Mouse (Mus musculus): ENCODE data around the gene Kyat3.
"Not testable (repeated sequence)": the region's sequence is repeated elsewhere in the genome, so short reads cannot be mapped to it uniquely, and the experiment has no call there.

Kyat3 gene

DNA sequence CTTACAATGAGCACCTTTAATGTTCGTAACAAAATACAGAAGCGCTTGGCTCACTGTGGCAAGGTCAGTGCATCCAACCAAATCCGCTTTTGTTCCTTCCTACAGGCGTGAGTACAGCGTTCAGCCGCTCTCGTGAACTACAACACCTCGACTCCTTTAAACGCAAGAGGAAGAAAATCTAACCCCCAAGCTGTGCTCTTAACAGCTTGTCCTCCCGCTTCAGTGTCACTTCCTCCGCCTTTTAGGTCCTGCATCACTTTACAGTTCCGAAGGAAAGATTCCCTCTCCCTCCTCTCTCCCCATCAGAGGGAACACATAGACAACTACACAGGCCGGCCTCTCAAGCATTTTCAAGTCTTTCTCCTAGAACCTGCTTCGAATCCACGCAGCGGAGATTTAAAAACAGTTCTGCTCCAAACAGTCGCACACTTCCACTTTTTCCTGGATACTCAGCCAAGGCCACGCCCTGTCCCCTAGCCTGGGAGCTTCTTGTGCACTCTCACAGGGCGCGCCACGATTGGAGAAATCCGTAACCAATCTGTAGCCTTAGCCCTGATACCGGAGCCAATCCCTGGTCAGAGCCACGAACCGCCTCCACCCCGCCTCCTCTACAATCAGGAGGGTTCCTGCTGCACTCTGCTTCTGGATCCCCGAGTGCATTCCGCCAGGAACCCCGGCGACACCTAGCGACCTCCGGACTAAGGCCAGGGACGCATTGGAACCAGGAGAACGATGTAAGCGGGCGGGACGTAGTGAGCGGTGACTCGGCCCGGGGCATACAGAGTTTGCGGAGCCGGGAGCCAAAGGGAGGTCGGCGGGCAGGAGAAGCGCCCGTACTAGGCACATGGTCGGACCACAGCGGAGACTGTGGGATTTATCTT lies at the start of gene Kyat3:
Kyat3 (plus strand) TSS at position 610 of the 881 bp plus-strand sequence.
- DNase-seq (ENCODE audit: low read depth, low spot score): peak; percentile 99

DNA sequence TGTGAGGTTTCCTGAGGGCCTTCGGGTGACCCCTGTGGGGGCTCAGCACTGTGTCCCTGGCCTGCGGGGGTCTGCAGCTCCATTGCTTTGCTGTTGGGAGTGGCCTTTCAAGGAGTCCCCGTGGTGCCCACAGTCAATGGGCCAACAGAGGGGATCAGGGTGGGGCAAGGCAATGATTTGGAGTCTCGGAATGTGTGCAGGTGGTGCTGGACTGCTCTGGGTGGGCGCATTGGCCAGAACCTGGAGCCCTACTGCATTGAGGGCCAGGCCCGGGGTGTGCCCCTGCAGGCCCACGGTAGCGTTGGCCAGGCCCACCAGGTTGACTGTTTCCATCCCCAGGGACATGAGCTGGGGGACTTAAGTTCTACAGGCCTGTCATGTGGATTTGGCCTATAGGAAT lies 36.1 kb upstream of the Kyat3 start:
- no peak for DNase-seq (ENCODE audit: low read depth, low spot score)

DNA sequence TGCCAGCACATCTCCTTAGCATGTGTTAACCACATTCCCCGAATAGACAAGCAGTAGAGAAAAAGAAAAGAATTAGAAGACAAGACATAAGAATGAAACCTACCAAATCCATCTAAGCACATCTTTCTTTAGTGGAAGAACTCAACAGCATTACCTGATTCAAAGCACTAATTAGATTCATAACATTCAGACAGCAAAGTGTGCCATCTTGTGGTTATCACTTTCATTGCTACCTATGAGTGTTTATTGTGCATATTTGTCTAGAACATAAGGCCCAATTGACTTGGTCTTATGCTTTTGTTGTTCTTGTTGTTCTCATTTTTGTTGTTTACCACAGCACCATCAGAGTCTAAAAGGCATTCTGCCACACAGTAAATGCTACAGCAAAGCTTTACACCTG lies 26.2 kb upstream of the Kyat3 start:
- DNase-seq (ENCODE audit: low read depth, low spot score): no peak

DNA sequence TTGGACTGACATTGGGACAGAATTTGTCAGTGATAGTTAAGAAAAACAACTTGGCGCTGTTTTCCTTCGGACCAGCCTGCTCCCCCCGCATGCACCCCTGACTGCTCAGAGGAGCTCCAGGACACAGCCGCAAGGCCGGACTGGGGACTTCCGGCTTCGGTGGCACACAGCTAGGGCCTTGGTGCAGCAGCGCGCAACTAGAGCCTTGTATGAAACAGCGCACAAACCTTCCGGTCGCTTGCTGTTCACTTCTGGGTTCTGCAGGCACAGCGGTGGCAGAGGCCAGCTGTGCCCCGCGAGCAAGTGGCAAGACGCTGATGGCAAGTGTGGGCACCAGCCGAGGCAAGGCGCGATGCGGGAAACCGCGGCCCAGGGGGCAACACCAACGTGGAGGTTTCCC lies 12.9 kb upstream of the Kyat3 start:
- DNase-seq (ENCODE audit: low read depth, low spot score): peak; percentile 60

DNA sequence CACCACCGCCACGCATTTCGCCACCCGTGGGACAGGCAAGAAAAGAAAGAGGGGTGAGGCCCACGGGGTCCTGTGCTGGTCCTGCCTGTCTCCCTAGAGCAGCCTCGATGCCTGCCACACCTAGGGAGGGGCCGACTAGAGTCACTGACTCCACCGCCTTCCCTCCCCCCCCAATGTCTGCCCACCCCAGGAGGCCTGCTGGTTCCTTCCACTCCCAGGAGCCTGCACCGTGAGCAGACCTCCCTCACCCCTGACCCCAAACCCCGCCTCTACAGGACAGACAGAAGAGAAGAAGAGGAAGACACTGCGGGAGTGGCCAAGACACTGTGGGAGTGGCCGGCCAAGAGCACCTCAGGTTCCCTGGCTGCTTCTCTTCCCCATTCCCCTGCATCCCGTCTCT lies 12.5 kb upstream of the Kyat3 start:
- peak; percentile 88 for DNase-seq (ENCODE audit: low read depth, low spot score)

DNA sequence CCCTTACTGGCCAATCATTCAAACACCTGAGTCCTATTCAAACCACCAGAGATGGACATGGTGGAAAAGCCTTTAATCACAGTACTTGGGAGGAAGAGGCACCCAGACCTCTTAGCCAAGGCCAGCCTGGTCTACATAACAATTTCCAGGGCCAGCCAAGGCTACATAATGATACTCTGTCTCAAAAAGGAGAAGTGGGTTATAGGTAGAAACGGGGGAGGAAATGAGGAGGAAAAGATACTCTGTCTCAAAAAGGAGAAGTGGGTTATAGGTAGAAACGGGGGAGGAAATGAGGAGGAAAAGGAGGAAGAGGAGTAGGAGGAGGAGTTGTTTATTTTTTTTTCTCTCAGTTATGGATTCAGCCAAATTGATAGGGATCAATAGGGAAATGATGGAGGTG lies 4.3 kb upstream of the Kyat3 start:
- DNase-seq (ENCODE audit: low read depth, low spot score): no peak

DNA sequence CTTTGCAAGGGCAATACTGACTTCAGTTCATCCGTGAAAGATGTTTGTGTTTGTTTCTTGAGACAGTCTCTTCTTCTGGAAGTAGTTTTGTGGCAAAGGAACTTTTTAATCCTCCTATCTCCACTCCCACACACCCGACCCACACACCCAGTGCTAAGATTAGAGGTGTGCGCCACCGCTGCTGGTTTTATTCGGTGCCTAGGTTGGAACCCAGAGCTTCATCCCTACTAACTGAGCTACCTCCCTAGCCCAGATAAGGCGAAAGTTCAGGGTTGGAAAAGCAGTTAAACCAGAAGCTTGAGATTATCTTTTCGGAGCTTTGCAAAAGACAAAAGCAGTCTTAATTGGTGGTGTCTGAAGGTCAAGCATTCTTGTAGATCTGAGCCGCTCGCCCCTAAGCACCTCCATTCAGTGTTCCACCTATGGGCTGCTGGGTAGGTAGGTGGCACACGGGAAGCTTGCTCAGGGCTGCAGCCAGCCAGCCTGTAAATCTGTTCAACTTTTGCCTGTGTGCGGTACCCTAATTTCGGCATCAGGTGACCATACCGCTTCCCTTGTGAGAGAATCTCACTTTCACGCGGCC lies 647 bp downstream of the Kyat3 start:
- DNase-seq (ENCODE audit: low read depth, low spot score): peak; percentile 60

DNA sequence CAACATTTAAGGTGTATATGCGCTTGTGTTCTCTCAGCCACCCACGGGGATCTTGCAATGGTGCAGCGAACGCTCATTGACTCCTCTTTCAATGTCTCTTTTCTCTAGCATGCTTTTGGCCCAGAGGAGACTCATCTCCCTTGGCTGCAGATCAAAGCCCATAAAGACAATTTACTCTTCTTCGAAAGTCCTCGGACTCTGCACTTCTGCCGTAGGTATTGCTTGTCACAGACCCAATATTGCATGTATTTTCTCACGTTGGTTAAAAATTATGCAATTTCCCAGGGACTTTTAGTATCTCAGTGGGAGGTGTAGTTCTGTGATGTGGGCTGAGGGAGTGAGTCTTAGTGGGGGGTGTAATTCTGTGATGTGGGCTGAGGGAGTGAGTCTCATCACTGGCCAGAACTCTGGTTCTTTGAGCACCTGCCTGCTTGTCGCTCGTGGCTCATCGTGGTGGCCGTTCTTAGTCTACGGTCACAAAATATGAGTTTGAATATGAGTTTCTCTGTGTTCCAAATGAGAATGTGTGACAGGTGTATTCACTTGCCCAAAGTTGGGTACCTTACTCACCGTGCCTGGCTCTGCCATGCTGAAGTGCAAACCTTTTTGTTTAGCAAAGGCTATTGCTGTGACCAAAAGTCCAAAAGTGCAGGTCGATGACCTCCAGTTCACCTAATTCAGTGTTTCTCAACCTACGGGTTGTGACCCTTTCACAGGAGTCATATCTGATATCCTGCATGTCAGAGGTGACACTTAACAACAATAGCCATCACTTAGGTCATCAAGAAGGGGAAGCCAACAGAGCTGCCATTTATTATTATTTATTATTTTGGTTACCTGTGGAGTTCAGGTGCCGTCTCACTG lies 6.0 kb downstream of the Kyat3 start:
- DNase-seq (ENCODE audit: low read depth, low spot score): no peak

DNA sequence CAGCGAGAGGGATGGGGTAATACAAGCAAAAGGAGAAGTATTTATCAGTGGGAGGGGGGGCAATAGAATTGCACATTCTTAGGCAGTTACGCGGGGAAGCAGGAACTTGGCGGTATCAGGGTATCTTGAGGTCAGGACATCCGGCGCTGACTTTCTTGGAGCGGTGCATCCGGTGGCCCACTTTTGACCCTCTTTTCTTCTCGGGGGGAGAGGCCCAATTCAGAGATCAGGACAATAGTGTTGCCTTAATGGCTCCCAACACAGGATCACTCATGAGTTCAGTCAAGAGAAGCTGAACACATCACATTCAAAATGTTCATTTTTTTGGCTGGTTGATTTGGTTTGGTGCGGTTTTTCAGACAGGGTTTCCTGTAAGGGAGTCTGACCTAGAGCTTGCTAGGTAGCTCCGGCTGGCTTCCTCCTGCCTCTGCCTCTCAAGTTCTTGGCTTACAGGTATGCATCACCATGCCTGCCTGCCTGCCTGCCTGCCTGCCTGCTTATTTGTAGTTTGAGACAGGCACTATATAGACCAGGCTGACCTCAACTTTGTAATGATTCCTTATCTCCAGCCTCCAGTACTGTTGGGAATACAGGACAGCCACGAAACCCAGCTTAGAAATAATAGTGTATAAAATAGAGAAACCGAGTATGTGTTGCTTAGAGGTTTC lies 7.5 kb downstream of the Kyat3 start:
- DNase-seq (ENCODE audit: low read depth, low spot score): not testable (repeated sequence)

DNA sequence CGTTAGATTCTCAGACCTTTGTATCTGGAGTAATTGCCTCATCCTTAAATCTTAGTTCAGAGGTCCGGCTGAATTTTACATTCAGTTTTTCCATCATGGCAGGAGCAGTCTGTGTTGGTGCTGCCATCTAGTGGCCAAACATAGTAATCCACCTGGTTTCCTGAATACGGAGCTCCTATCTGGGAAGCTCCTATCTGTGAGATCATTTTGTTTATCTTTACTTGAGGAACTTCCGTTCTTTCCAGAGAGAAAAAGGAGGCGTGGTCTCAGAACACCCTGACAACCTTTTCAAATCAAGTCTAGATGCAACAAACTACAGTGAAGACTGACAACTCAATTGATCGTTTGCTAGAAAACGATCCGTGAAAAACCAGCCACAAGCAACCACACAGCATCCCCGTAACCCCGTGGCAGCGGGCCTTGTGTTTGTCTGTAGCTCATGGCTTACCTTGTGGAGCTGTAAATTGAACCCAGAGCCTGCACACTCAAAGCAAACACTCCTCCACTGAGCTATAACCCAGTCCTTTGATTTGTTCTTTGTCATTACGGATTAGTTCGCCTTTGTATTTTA lies 8.1 kb downstream of the Kyat3 start:
- DNase-seq (ENCODE audit: low read depth, low spot score): peak; percentile 87

DNA sequence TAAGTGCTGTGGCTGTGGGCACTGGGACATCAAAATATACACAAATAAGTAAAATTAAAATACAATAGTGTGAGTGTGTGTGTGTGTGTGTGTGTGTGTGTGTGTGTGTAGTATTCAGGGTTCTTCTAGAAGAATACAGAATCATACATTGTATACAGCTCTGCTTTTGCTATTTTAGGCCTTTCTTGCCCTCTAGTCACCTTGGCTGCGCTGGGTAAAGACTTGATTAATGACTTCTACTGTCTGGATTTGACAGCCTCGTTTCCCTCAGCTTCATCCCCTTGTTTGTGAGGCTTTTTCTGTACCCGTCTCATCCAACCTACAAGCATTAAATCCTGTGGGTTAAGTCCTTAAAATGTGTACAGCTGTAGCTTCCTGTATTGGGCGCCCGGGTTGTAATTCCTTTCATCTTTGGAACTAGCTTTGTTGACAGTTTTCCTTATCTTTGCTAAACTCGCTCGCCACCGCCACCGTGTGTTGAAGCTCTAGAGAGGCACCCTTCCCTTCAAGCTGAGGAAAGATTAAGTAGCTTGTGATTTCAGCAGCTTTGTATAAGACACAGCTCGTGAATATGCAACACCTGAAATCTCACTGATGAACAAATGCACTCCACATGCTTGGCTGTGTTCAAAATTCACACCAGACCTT lies 9.6 kb downstream of the Kyat3 start:
- DNase-seq (ENCODE audit: low read depth, low spot score): peak; percentile 75

DNA sequence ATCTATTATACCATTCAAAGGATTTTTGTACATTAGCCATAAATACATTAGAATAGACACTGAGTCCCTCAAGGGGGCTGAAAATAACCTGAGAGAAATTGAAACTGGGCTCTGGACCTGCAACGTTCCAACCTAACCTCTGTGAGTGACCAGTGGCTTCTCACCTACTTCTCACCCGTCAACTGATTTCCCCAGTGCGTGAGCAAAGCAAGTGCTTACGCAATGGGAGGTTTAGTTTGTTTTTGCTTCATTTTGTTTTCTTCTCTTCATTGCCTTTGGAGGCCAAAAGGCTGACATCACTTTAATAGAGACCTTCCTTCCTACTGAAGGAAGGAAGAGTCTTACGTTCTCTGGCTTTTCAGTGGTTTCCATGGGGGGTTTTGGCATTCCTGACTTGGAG lies 10.5 kb downstream of the Kyat3 start:
- DNase-seq (ENCODE audit: low read depth, low spot score): no peak

DNA sequence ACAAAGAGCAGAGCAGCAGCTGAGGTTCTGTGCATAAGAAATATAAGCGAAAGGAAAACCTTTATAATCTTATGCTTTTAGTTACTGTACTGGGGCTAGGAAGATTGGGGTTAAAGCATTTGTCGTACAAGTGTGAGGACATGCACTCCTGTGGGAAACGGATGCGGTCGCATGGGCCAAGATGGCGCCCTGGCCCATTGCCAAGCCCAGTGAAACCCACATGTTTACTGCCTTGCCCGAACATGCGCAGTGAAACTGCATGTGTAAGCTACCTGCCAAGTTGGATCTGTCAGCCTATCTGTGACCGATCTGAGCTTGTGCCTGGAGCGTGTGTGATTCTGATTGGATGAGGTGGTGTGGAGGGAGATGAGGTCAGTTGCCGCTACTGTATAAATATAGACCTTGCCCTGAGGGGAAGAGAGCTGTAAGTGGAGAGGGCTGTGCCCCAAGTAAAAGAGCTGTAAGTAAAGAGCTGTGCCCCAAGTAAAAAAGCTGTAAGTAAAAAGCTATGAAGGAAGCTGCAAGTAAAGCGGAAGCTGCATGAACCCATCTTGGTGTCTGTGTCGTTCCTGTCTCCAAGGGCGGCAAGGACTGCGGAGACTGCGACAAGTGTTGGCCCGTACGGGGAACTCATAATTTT lies 11.7 kb downstream of the Kyat3 start:
- peak; percentile 63 for DNase-seq (ENCODE audit: low read depth, low spot score)

DNA sequence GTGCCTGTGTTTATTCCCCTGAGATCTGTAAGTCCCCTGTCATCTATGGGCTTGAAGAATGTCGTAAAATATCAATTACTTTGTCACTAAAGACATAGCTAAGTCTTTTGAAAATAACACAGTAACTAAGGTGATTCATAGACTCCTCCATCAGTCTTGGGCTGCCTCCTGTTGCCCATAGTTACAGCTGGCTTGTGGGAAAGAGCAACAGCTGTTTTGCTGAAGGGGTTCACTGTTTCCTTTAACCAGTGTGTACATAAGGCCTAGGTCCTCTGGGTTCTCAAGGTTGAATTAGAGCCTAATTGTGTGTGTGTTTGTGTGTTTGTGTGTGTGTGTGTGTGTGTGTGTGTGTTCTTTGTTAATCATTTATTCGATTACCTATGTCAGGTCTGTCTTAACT lies 24.6 kb downstream of the Kyat3 start:
- DNase-seq (ENCODE audit: low read depth, low spot score): no peak

DNA sequence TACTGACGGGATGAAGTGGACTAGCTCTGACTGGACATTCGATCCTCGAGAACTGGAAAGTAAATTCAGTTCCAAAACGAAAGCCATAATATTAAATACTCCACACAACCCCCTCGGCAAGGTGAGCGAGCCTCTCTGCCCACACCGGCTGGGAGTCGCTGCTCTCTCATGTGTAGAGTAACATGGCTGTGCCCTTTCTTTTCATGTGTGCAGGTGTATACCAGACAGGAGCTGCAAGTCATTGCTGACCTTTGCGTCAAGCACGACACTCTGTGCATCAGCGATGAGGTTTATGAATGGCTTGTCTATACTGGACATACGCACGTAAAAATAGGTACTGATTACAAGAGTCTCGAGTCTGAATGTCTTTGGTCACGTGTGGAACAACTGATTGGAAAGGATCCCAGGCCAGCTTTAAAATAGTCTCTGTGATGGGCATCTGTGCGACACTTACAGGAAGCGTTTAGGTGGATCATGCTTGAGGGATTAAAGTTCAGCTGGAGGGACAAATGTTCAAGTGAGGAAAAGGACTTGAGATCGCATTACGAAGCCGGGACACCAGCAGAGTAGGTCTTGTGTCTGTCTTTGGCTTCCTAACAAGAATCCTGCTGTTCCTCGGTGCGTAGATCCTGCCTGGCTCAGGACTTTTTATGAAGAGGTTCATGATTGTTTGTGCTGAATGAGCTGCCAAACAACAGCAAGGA lies 25.3 kb downstream of the Kyat3 start:
- DNase-seq (ENCODE audit: low read depth, low spot score): no peak

DNA sequence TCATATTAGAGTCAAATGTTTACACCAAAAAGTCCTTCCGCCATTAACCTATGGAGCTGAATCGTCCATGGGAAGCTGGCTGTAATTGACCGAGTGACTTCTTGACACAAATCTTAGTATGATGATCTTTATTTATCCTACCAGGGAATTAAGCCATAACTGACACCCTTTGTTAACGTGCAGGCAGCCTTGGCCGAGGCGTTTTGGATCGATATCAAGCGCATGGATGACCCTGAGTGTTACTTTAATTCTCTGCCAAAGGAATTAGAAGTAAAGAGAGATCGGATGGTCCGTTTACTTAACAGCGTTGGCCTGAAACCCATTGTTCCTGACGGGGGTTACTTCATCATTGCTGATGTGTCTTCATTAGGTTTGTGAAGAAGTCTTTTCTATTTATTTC lies 33.4 kb downstream of the Kyat3 start:
- no peak for DNase-seq (ENCODE audit: low read depth, low spot score)

DNA sequence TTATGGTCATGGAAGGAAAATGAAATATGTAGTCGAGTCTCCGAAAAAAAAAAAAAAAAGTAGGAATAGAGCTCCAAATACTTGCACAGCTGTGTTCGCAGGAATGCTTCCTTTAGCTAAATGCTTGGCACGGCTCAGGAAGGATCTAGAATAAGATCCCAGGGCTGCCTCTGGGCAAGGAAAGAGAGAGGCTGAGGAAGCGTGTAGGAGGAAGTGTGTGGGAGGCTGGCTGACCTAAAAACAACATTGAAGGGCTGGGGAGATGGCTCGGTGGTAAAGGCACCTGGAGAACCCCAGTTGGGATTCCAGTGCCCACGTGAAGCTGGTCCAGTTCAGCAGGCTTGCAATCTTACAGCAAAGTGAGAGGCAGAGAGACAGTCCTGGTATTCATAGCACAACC lies 40.0 kb downstream of the Kyat3 start:
- no peak for DNase-seq (ENCODE audit: low read depth, low spot score)

DNA sequence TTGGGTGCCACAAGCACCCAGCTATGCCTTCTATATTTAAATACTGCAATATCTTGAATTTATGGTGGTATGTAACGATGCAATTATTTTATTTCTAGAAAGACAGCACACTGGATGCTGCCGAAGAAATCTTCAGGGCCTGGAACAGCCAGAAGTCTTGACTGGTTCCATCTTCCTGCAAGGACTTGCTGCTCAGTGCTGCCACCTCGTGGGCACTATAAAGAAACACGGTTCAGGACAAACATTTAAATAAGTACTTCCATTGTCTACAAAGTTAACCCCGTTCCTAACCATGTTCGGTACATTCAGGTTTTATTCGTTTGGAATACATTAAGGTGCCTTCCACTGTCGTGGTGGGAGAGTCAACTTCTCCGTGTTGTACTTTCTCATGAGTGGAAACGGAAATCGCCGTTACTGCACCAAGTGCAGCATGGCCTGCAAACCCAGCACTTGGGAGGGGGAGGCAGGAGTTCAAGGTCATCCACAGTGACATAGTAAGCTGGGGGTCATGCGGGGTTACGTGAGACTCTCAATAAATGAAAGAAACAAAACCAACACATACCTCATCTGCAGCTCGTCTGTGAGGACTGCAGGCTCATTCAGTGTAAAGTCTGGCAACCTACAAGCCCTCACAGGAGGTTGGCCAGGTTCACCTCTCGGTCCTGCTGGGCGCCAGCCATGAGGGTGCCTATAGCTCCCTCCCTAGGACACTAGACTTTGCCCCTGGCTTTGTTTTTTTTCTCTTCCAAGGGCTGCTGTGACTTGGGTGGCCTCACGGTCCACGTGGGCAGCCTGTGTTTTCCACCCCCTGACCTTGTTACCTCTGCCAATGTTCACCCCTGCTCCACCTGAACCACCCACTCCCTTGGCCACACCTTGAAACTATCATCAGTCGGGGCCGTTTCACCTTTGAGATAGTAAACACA lies 43.4 kb downstream of the Kyat3 start:
- peak; percentile 85 for DNase-seq (ENCODE audit: low read depth, low spot score)

DNA sequence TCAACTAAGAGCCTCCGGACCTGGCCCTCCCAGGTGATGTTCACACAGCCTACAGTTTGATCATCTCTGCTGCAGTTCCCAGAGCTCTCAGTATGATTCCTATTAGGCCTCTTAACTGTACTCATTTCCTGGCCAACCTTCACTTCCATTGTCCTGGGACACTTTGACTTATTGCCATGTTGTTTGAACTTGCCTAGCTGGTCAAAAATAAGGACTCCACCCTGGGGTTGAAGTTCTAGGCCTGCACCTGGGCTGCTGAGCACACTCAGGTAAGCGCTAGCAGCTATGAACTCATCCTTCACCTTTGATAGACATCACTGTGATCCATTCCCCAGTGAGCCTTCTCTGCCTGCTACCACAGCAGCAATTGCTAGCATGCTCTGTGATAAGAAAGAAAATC lies 44.2 kb downstream of the Kyat3 start:
- DNase-seq (ENCODE audit: low read depth, low spot score): no peak

All from R1 (cell line).